Mouse (Mus musculus): ENCODE measurements around the gene Mrpl46. TPM values are rescaled to one million over a fixed set of nuclear protein-coding genes. Genes with fewer than 3 reads are reported as not detected.

Mrpl46 gene
- polyA plus RNA-seq, 1 experiment from 2014 or later, result 57.3 TPM

Other genes starting within 250 kb of the Mrpl46 start
- gene Ntrk3, start 45.5 kb downstream of the Mrpl46 start, polyA plus RNA-seq (2014; fragmentation: Nextera tagmentation; extraction: Ambion mirVana), result 8.2 and 10.5 TPM in 2 replicates
- 59.2 and 66.2 TPM in 2 replicates for gene Mrps11, start 412 bp downstream of the Mrpl46 start, polyA plus RNA-seq (2014; fragmentation: Nextera tagmentation; extraction: Ambion mirVana)
- gene Det1, start 63.7 kb upstream of the Mrpl46 start, polyA plus RNA-seq (2014; fragmentation: Nextera tagmentation; extraction: Ambion mirVana), result 15.6 and 17.7 TPM in 2 replicates
- gene Aen, start 112.3 kb upstream of the Mrpl46 start, polyA plus RNA-seq (2014; fragmentation: Nextera tagmentation; extraction: Ambion mirVana), result 31.8 and 32.7 TPM in 2 replicates
- 3.4 and 5.1 TPM in 2 replicates for gene Isg20, start 129.9 kb upstream of the Mrpl46 start, polyA plus RNA-seq (2014; fragmentation: Nextera tagmentation; extraction: Ambion mirVana)